Mouse (Mus musculus) adrenal gland, postnatal 4 days (tissue): Measurements from ENCODE around the gene Tomm40l. TPM values are rescaled to one million over a fixed set of nuclear protein-coding genes. Genes with fewer than 3 reads are reported as not detected.
A peak's percentile ranks its signal among the peaks of the same experiment; 100 is the strongest.
"Not testable (repeated sequence)": the region's sequence is repeated elsewhere in the genome, so short reads cannot be mapped to it uniquely, and the experiment has no call there.

Experiments used
- DNase-seq, 2 experiments: peaks; one replicate each; pipeline ENCODE4 v3.0.0; 2021 to 2022; ENCODE audit warnings: low spot score in 2 of 2, mixed read lengths in 2 of 2
- total RNA-seq, 2 experiments: library from RNA; stranded (reverse); gene quantifications; 2 replicates each; pipeline ENCODE4 v1.2.3; 2021

Gene Tomm40l
- total RNA-seq, 2 experiments from 2014 or later: 41.6 to 43.5 TPM

GRCm38 (mm10) chr1:171250680-171251593 lies 28.6 kb upstream of the Tomm40l start, which contains the start of gene Ndufs2:
Gene Ndufs2 (minus strand): TSS chr1:171251388.
- DNase-seq: no peak

DNA sequence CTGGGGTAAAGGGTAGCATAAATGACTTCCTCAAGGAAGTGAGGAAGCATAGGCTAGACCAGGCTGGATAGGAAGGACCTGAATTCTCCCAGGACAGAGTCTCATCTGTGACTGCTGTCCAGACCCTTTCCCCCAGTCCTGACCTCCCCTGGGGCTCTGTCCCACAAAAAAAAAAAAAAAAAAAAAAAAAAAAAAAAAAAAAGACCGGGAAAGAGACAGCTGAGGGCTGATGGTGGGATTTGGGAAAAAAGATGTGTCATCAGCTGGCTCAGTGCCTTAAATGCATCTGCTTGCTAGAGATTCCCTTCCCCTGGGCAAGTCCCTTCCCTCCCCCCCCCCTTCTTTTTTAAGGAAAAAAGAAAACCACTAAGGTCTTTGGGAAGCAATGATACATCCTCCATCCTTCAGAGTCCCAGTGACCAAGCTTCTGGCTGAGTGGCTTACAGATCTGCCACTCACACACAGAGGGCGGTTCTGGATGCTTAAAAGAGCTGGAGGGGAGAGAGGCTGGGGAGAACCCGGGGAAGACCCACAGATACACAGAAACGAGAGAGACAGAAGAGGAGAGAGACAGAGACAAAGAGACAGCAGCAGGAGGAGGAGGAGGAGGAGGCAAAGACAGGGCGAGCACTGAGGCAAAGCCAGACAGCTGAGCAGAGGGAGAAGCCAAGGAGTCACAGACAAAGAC lies 27.7 kb upstream of the Tomm40l start, which contains the start of gene Adamts4:
Gene Adamts4, plus strand, starts transcription at position 509 of the 688 bp plus-strand sequence.
- no peak for DNase-seq

GRCm38 (mm10) chr1:171248386-171249226 lies 26.3 kb upstream of the Tomm40l start:
- no peak for DNase-seq

DNA sequence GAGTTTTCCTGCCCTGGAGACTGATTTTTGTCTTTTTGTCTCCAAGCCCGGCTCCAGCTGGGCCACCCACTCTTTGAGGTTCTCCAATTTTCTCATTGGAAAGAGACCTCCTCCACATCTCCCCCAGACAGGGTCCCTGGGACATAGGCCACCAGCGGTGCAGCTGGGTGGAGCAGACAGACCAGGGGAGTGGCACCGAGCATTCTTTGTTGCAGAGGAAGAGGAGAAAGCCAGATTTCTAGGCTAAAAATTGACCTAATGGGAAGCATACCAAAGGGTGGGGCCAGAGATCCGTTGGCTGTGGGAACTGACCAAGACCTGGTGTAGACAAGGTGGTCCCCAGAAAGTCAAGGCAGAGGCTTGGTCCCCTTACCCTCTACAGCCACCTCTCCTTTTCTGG lies 25.6 kb upstream of the Tomm40l start:
- no peak for DNase-seq

GRCm38 (mm10) chr1:171247453-171247841 lies 25.1 kb upstream of the Tomm40l start:
- no peak for DNase-seq

GRCm38 (mm10) chr1:171246709-171247452 lies 24.6 kb upstream of the Tomm40l start:
- peak; percentile 94 to 95 for DNase-seq

DNA sequence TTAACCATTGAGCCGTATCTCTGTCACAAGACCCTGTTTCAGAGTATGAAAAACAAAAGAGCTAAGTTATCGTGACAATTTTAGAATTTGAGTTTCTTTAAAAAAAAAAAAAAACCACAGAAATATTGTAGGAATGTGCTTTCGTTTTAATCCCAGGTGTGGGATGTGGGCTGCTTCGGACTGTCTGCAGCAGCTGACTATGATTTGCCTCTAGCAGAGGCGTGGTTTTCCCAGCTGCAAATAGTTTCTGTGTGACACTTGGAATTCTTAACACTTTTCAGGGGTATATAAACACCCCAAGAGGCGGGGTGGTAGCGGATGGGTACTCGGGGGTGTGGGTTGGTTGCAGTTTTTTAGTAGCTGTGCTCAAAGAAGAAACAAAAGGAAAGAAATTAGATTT lies 23.0 kb upstream of the Tomm40l start:
- DNase-seq: no peak

GRCm38 (mm10) chr1:171241952-171242351 lies 19.6 kb upstream of the Tomm40l start:
- DNase-seq: not testable (repeated sequence)

GRCm38 (mm10) chr1:171240911-171241310 lies 18.6 kb upstream of the Tomm40l start:
- no peak for DNase-seq

DNA sequence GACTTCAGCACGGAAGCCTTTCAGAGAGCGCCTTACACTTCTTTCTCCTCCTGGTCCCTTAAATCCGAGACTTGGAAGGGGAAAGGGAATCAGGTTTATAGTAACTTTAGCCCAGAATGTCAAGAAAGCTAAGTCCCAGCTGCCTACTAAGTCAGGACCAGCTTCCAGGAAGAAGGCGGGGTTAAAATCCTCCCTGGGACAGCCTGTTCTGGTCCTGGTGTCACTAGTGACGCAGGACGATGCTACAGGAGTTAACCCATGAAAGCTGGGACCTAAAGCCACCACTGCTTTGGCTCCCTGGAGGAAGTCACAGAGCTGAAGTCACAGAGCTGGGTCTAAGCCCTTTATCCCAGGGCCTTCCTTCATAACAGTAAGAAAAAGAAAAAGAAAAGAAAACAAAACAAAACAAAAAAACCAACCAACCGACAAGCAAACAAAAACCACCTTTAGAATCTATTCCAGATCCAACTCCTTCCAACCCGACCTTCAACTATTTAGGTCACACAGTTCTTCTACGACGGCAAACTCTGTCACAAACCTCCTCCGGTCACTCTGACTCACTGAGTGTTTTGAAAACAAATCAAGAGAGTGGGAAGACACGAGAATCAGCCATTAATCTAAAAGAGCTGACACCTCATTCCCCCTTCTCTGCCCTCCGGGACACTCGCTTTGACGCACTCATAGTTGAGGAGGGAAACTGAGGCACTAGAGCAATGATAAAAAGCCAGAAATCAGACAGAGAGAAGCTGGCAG lies 17.9 kb upstream of the Tomm40l start:
- no peak for DNase-seq

DNA sequence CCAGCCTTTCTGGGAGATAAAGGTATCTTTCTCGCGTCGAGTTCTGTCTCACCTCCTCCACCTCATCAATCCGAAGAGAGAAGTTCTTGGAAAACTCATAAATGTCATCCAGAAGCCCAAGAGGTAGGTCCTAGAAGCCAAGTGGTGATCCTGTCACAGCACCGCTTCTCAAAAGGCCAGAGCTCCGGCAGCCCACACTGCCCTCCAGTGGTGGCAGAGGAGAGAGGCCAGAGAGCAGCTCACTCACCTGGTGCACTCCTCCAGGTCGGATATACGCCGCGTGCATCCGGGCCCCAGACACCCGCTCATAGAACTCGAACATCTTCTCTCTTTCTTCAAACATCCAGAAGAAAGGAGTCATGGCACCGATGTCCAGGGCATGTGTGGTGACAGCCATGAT lies 16.1 kb upstream of the Tomm40l start:
- DNase-seq: no peak

DNA sequence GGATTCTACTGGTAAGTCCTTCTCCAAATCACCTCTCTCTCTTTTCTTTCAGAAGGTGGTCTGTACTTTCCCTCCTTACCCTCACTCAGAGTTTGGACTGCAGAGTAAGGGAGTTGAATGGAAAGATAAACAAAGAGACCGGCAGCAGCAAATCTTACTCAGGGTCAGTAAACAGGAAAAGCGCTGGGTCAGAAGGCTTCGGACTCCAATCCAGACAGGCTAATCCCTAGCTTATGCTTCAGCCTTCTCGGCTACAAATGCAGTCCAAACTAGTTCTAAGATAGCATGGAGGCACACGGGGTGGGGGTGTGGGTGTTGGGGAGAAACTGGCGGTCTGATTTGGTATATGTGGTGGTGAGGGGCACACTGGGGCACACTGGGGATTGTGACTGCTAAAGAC lies 15.1 kb upstream of the Tomm40l start:
- DNase-seq: no peak

GRCm38 (mm10) chr1:171235791-171236190 lies 13.5 kb upstream of the Tomm40l start:
- no peak for DNase-seq

- no peak for DNase-seq
Measured at GRCm38 (mm10) chr1:171234538-171234937, 12.2 kb upstream of the Tomm40l start.

DNA sequence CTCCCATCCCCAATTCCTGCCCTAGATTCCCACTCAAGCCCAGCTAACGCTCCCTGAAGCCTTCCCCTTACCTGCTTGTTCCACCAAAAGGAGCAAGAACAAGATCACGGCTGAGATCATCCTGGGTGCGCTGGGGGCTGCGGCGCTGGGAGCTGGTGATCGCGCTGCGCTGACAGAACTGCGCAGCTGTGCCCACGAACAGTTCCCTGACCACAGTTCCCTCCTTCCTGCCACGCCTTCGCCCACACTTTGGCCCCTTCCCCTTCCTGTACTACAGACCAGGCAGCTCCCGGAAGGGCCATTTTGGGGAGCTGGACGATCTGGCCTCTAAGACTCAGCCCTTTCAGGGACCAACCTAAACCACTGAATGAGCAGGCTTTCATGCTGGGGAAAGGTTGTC lies 11.8 kb upstream of the Tomm40l start, which contains the start of gene Fcer1g:
Gene Fcer1g, minus strand, starts transcription at position 240 of the 400 bp plus-strand sequence.
- no peak for DNase-seq

- DNase-seq: no peak
Measured at GRCm38 (mm10) chr1:171232800-171233730, 10.8 kb upstream of the Tomm40l start.

DNA sequence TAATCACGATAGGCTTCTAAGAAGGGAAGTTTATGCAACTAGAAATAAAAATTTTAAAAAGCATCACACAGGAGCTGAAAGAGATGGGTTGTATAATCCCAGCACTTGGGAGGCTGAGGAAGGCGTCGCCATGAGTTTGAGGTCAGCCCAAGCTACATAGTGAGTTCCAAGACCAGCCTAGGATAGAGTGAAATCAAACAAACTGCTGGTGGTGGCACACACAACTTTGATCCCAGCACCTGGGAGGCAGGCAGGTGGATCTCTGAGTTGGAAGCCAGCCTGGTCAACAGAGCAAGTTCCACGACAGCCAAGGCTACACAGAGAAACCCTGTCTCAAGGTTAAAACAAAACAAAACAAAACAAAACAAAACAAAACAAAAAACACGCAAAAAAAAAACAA lies 10.0 kb upstream of the Tomm40l start:
- DNase-seq: no peak

DNA sequence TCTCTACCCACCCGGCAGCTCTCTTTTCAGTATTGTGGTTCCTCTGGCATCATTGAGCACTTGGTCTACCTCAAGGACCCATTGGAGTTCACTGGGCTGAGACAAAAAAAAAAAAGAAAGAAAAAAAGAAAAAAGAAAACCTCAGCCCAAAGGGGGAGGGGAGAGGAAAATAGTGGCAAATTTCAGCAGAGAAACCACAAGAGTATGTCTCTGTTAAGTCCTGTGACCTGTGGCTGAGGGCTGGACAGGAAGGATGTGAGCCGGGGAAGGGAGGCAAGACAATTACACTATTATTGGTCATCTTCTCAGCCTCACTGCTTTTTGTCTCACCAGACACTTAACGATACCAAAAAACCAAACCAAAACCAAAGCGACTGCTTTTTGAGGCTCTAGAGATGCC lies 9.5 kb upstream of the Tomm40l start:
- no peak for DNase-seq

DNA sequence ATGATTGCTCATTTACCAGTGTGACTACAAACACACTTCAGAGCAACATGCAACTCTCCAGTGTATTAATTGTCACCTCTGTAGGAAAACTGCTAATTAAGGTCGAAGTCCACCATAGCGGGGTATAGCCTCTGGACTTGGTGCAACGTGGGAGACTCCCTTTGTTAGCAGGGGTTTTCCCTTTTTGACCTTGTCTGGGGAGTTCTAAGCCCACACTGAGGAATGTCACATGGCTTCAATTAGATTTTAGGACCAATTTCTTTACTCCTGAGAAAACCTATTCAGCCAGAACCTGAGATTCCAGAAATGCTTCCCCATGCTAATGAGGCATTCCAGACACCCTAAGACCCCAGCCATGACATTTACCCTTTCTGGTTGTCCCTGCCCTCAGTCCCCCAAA lies 7.9 kb upstream of the Tomm40l start:
- no peak for DNase-seq
